Mouse (Mus musculus): ENCODE data around the gene Maats1. TPM values are rescaled to one million over a fixed set of nuclear protein-coding genes. Genes with fewer than 3 reads are reported as not detected.
"Not testable (repeated sequence)": the region's sequence is repeated elsewhere in the genome, so short reads cannot be mapped to it uniquely, and the experiment has no call there.

The Maats1 gene
- polyA plus RNA-seq, 1 experiment, result 1.2 TPM

GRCm38 (mm10) chr16:38352031-38352430 lies 10.1 kb upstream of the Maats1 start:
- Histone ChIP-seq H3K4me1 (ENCODE audit: control insufficient read depth, insufficient read depth, low read length) (peaks cover 3% of the 10 kb centered on the region), H3K27ac (ENCODE audit: insufficient read depth, low read length) (no peak overlapping the region), H3K4me3 (ENCODE audit: insufficient read depth, low read length) (no peak overlapping the region)
- no peak for TF ChIP-seq CTCF (IDR thresholded peaks at IDR 0.05; ENCODE audit: extremely low read depth, insufficient read depth, low read length)
- no peak for TF ChIP-seq POLR2A (IDR thresholded peaks at IDR 0.05; ENCODE audit: extremely low read depth, insufficient read depth, low read length)

- H3K4me3 ChIP-seq (ENCODE audit: insufficient read depth, low read length), result no peak overlapping the region
- TF ChIP-seq POLR2A (IDR thresholded peaks at IDR 0.05; ENCODE audit: extremely low read depth, insufficient read depth, low read length) (no peak), CTCF (IDR thresholded peaks at IDR 0.05; ENCODE audit: extremely low read depth, insufficient read depth, low read length) (no peak)
- H3K4me1 ChIP-seq (ENCODE audit: control insufficient read depth, insufficient read depth, low read length), result peaks cover 3% of the 10 kb centered on the region
- H3K27ac ChIP-seq (ENCODE audit: insufficient read depth, low read length), result no peak overlapping the region
Observed at GRCm38 (mm10) chr16:38350939-38351338, 9.0 kb upstream of the Maats1 start.

- Histone ChIP-seq H3K4me1 (ENCODE audit: control insufficient read depth, insufficient read depth, low read length) (peaks cover 3% of the 10 kb centered on the region), H3K27ac (ENCODE audit: insufficient read depth, low read length) (no peak overlapping the region), H3K4me3 (ENCODE audit: insufficient read depth, low read length) (no peak overlapping the region)
- TF ChIP-seq CTCF (IDR thresholded peaks at IDR 0.05; ENCODE audit: extremely low read depth, insufficient read depth, low read length) (no peak), POLR2A (IDR thresholded peaks at IDR 0.05; ENCODE audit: extremely low read depth, insufficient read depth, low read length) (no peak)
Observed at GRCm38 (mm10) chr16:38350361-38350855, 8.5 kb upstream of the Maats1 start.

GRCm38 (mm10) chr16:38349881-38350280 lies 7.9 kb upstream of the Maats1 start:
- TF ChIP-seq POLR2A (IDR thresholded peaks at IDR 0.05; ENCODE audit: extremely low read depth, insufficient read depth, low read length) (no peak), CTCF (IDR thresholded peaks at IDR 0.05; ENCODE audit: extremely low read depth, insufficient read depth, low read length) (no peak)
- Histone ChIP-seq H3K4me1 (ENCODE audit: control insufficient read depth, insufficient read depth, low read length) (peaks cover 3% of the 10 kb centered on the region), H3K4me3 (ENCODE audit: insufficient read depth, low read length) (no peak overlapping the region), H3K27ac (ENCODE audit: insufficient read depth, low read length) (no peak overlapping the region)

- no peak overlapping the region for H3K27ac ChIP-seq (ENCODE audit: insufficient read depth, low read length)
- H3K4me1 ChIP-seq (ENCODE audit: control insufficient read depth, insufficient read depth, low read length), result peaks cover 3% of the 10 kb centered on the region
- no peak overlapping the region for H3K4me3 ChIP-seq (ENCODE audit: insufficient read depth, low read length)
- TF ChIP-seq CTCF (IDR thresholded peaks at IDR 0.05; ENCODE audit: extremely low read depth, insufficient read depth, low read length), result no peak
- no peak for TF ChIP-seq POLR2A (IDR thresholded peaks at IDR 0.05; ENCODE audit: extremely low read depth, insufficient read depth, low read length)
Observed at GRCm38 (mm10) chr16:38348217-38348761, 6.3 kb upstream of the Maats1 start.

GRCm38 (mm10) chr16:38347588-38347987 lies 5.6 kb upstream of the Maats1 start:
- H3K27ac ChIP-seq (ENCODE audit: insufficient read depth, low read length), result no peak overlapping the region

GRCm38 (mm10) chr16:38346529-38347325 lies 4.8 kb upstream of the Maats1 start, which contains the start of the genes Cox17 and Gm21987:
TSS of gene Cox17 (plus strand) at chr16:38346991.
TSS of gene Gm21987 (plus strand) at chr16:38347040.
- Histone ChIP-seq H3K4me3 (ENCODE audit: insufficient read depth, low read length) (peak within 1 kb of the TSS; percentile 76), H3K4me1 (ENCODE audit: control insufficient read depth, insufficient read depth, low read length) (peaks cover 3% of the 10 kb centered on the region), H3K27ac (ENCODE audit: insufficient read depth, low read length) (0 out of 2 replicates have a peak within 1 kb of the TSS, but pooled peaks have one; percentile 18)
- TF ChIP-seq POLR2A (IDR thresholded peaks at IDR 0.05; ENCODE audit: extremely low read depth, insufficient read depth, low read length) (peak; percentile 82; the same call in 1 of the 2 replicates), CTCF (IDR thresholded peaks at IDR 0.05; ENCODE audit: extremely low read depth, insufficient read depth, low read length) (no peak)

More at GRCm38 (mm10) chr16:38347588-38347987, 5.6 kb upstream of the Maats1 start:
- no peak for TF ChIP-seq CTCF (IDR thresholded peaks at IDR 0.05; ENCODE audit: extremely low read depth, insufficient read depth, low read length)
- H3K4me3 ChIP-seq (ENCODE audit: insufficient read depth, low read length), result peak overlapping the region; percentile 76
- H3K4me1 ChIP-seq (ENCODE audit: control insufficient read depth, insufficient read depth, low read length), result peaks cover 3% of the 10 kb centered on the region

- Histone ChIP-seq H3K4me3 (ENCODE audit: insufficient read depth, low read length) (no peak overlapping the region), H3K4me1 (ENCODE audit: control insufficient read depth, insufficient read depth, low read length) (peaks cover 3% of the 10 kb centered on the region), H3K27ac (ENCODE audit: insufficient read depth, low read length) (no peak overlapping the region)
- 0 out of 2 replicates have a peak, but pooled peaks have one; percentile 16 for TF ChIP-seq CTCF (IDR thresholded peaks at IDR 0.05; ENCODE audit: extremely low read depth, insufficient read depth, low read length)
- no peak for TF ChIP-seq POLR2A (IDR thresholded peaks at IDR 0.05; ENCODE audit: extremely low read depth, insufficient read depth, low read length)
Observed at GRCm38 (mm10) chr16:38344941-38345725, 3.2 kb upstream of the Maats1 start.

GRCm38 (mm10) chr16:38338077-38338476 lies 3.9 kb downstream of the Maats1 start:
- not testable (repeated sequence) for H3K27ac ChIP-seq (ENCODE audit: insufficient read depth, low read length); H3K4me1 ChIP-seq (ENCODE audit: control insufficient read depth, insufficient read depth, low read length); H3K4me3 ChIP-seq (ENCODE audit: insufficient read depth, low read length)
